Mouse (Mus musculus) brain, embryonic 14.5 days (tissue): ENCODE measurements at regions not wholly inside any gene's neighbourhood (a gene's known extent, or its start where the extent isn't known, plus 50 kb on each side); places are given as distances from the start of the nearest gene placed in this dataset.
"Not testable (repeated sequence)": the region's sequence is repeated elsewhere in the genome, so short reads cannot be mapped to it uniquely, and the experiment has no call there.

ENCODE experiments used
- DNase-seq: peaks from one replicate; pipeline ENCODE4 v3.0.0-alpha.2; 2011; ENCODE audit warnings: low read depth
- CTCF ChIP-seq: fragments of 200-500 bp; IDR thresholded peaks from 2 replicates; pipeline ENCODE4 v1.5.1; 2012; ENCODE audit warnings: inconsistent platforms, mild to moderate bottlenecking, moderate library complexity, borderline replicate concordance; ENCODE audit not compliant: insufficient read depth, insufficient read length; ENCODE audit errors: extremely low read depth
- POLR2A ChIP-seq: fragments of 200-500 bp; IDR thresholded peaks from 2 replicates; pipeline ENCODE4 v1.6.1; 2012; ENCODE audit warnings: mild to moderate bottlenecking, inconsistent platforms, borderline replicate concordance; ENCODE audit not compliant: poor library complexity, insufficient read depth, insufficient read length, severe bottlenecking; ENCODE audit errors: extremely low read depth

GRCm38 (mm10) chr14:15872013-15872412 is 377.1 kb upstream of the Ngly1 start:
- TF ChIP-seq POLR2A (no peak), CTCF (no peak)
- DNase-seq, result no peak

- TF ChIP-seq POLR2A (no peak), CTCF (no peak)
- no peak for DNase-seq
Measured at GRCm38 (mm10) chr14:15880146-15880545, 368.9 kb upstream of the Ngly1 start.

- TF ChIP-seq CTCF, result peak; percentile 59; the same call in 1 of the 2 replicates
- no peak for TF ChIP-seq POLR2A
Measured at GRCm38 (mm10) chr14:15881284-15881683, 367.8 kb upstream of the Ngly1 start.

GRCm38 (mm10) chr14:15884641-15885340 is 364.3 kb upstream of the Ngly1 start:
- no peak for DNase-seq
- TF ChIP-seq CTCF (no peak), POLR2A (no peak)

More at GRCm38 (mm10) chr14:15881284-15881683, 367.8 kb upstream of the Ngly1 start:
- DNase-seq, result peak; percentile 45

- no peak for DNase-seq
- TF ChIP-seq CTCF, result no peak
- no peak for TF ChIP-seq POLR2A
Measured at GRCm38 (mm10) chr14:15897098-15897497, 352.0 kb upstream of the Ngly1 start.

GRCm38 (mm10) chr14:15906429-15906828 is 342.7 kb upstream of the Ngly1 start:
- DNase-seq, result not testable (repeated sequence)

GRCm38 (mm10) chr14:15913206-15913605 is 335.9 kb upstream of the Ngly1 start:
- not testable (repeated sequence) for DNase-seq

GRCm38 (mm10) chr14:15914176-15914575 is 334.9 kb upstream of the Ngly1 start:
- TF ChIP-seq POLR2A (no peak), CTCF (no peak)
- no peak for DNase-seq

GRCm38 (mm10) chr14:15924676-15925075 is 324.4 kb upstream of the Ngly1 start:
- DNase-seq, result not testable (repeated sequence)

GRCm38 (mm10) chr14:15934729-15935128 is 314.4 kb upstream of the Ngly1 start:
- DNase-seq, result no peak
- TF ChIP-seq CTCF (no peak), POLR2A (no peak)

- TF ChIP-seq CTCF, result no peak
- DNase-seq, result peak; percentile 23
Measured at GRCm38 (mm10) chr14:15970321-15970720, 278.8 kb upstream of the Ngly1 start.

GRCm38 (mm10) chr14:15970767-15971166 is 278.3 kb upstream of the Ngly1 start:
- DNase-seq, result peak; percentile 47
- TF ChIP-seq CTCF (no peak), POLR2A (no peak)

GRCm38 (mm10) chr14:15971306-15971705 is 277.8 kb upstream of the Ngly1 start:
- no peak for DNase-seq
- TF ChIP-seq CTCF (no peak), POLR2A (no peak)
